Mouse (Mus musculus): ENCODE measurements around the gene Tns4. TPM values are rescaled to one million over a fixed set of nuclear protein-coding genes. Genes with fewer than 3 reads are reported as not detected.

Tns4 gene
- polyA plus RNA-seq, 1 experiment from 2014 or later = not detected

DNA sequence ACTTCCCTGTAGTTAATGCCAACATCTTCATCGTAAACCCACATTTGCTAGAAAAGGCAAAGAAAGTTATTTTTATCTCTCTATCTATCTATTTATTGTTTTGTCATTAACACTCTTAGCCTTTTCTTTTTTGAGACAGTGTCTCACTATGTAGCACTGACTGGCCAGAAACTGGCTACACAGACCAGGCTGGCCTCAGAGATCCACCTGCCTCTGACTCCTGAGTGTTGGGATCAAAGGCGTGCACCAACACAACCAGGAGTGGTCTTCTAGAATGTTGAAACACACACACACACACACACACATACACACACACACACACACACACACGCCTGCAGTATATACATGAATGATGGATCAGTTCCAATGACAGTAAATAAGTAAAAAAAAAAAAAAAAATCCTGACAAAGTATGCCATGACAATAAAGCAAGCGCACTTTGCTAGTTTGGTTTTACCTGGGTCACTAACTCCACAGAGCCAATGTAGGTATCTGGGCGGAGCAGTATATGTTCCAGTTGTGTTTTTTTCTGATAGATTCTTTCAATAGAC lies 66.6 kb downstream of the Tns4 start:
- Histone ChIP-seq H3K9me3 (replicated peaks) (no peaks in the 10 kb centered on the region), H3K27me3 (no peaks in the 10 kb centered on the region), H3K4me3 (peak overlapping the region; percentile 76), H3K36me3 (ENCODE audit: poor library complexity, severe bottlenecking) (peaks cover 37% of the 10 kb centered on the region), H3K4me1 (peaks cover 29% of the 10 kb centered on the region), H3K4me2 (peak overlapping the region; percentile 69), H3K9ac (peak overlapping the region; percentile 82), H3K27ac (no peak overlapping the region)
- 80% methylated on average over 5 of the region's 5 CpGs for WGBS
- no peak for ATAC-seq

DNA sequence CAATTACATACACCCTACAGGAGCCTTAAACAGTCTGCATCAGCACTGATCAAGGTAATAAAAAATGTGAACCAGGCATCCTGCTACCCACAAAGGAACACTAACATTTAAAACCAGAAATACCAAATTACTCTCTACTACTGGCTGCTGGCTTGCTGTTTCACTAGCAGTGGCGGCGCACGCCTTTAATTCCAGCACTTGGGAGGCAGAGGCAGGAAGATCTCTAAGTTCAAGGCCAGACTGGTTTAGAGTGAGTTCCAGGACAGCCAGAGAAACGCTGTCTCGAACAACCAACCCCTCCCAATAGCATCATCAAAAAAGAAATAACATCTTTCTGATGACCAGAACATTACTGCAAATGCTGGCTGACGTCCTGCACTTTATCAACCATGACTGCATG lies 69.3 kb downstream of the Tns4 start:
- Histone ChIP-seq H3K9ac (no peak overlapping the region), H3K9me3 (replicated peaks) (no peaks in the 10 kb centered on the region), H3K27ac (no peak overlapping the region), H3K27me3 (no peaks in the 10 kb centered on the region), H3K4me1 (peaks cover 29% of the 10 kb centered on the region), H3K4me2 (no peak overlapping the region), H3K36me3 (ENCODE audit: poor library complexity, severe bottlenecking) (peaks cover 57% of the 10 kb centered on the region), H3K4me3 (no peak overlapping the region)
- ATAC-seq = no peak
- 97% methylated on average over 6 of the region's 6 CpGs for WGBS

Other genes with a start within 250 kb of the Tns4 start
- gene Wipf2, start 225.7 kb downstream of the Tns4 start, polyA plus RNA-seq (2015; fragmentation: Nextera tagmentation; extraction: Ambion mirVana) = 5.0 and 5.4 TPM in 2 replicates
- 23.0 and 26.9 TPM in 2 replicates for gene Cdc6, start 181.5 kb downstream of the Tns4 start, polyA plus RNA-seq (2015; fragmentation: Nextera tagmentation; extraction: Ambion mirVana)
- gene Rara, start 161.5 kb downstream of the Tns4 start, polyA plus RNA-seq (2015; fragmentation: Nextera tagmentation; extraction: Ambion mirVana) = 8.7 and 10.2 TPM in 2 replicates
- gene Gjd3, start 106.3 kb downstream of the Tns4 start, polyA plus RNA-seq (2015; fragmentation: Nextera tagmentation; extraction: Ambion mirVana) = 0.21 TPM in 1 of 2 replicates, not detected in the other
- 276 and 284 TPM in 2 replicates for gene Top2a, start 65.1 kb downstream of the Tns4 start, polyA plus RNA-seq (2015; fragmentation: Nextera tagmentation; extraction: Ambion mirVana)
- gene Igfbp4, start 48.1 kb downstream of the Tns4 start, polyA plus RNA-seq (2015; fragmentation: Nextera tagmentation; extraction: Ambion mirVana) = 131 TPM in 2 replicates
- gene Ccr7, start 65.8 kb upstream of the Tns4 start, polyA plus RNA-seq (2015; fragmentation: Nextera tagmentation; extraction: Ambion mirVana) = 0.14 TPM in 1 of 2 replicates, not detected in the other
- 375 and 388 TPM in 2 replicates for gene Smarce1, start 141.7 kb upstream of the Tns4 start, polyA plus RNA-seq (2015; fragmentation: Nextera tagmentation; extraction: Ambion mirVana)
- 0.97 and 1.4 TPM in 2 replicates for gene Krt222, start 154.8 kb upstream of the Tns4 start, polyA plus RNA-seq (2015; fragmentation: Nextera tagmentation; extraction: Ambion mirVana)
- not detected in 2 replicates for gene Krt24, start 196.0 kb upstream of the Tns4 start, polyA plus RNA-seq (2015; fragmentation: Nextera tagmentation; extraction: Ambion mirVana)
- gene Krt25, start 233.6 kb upstream of the Tns4 start, polyA plus RNA-seq (2015; fragmentation: Nextera tagmentation; extraction: Ambion mirVana) = not detected in 2 replicates
- gene Krt26, start 248.7 kb upstream of the Tns4 start, polyA plus RNA-seq (2015; fragmentation: Nextera tagmentation; extraction: Ambion mirVana) = 0.09 TPM in 1 of 2 replicates, not detected in the other